ENCODE assay signal across 9 mouse cellular contexts in the genomic region with DNA sequence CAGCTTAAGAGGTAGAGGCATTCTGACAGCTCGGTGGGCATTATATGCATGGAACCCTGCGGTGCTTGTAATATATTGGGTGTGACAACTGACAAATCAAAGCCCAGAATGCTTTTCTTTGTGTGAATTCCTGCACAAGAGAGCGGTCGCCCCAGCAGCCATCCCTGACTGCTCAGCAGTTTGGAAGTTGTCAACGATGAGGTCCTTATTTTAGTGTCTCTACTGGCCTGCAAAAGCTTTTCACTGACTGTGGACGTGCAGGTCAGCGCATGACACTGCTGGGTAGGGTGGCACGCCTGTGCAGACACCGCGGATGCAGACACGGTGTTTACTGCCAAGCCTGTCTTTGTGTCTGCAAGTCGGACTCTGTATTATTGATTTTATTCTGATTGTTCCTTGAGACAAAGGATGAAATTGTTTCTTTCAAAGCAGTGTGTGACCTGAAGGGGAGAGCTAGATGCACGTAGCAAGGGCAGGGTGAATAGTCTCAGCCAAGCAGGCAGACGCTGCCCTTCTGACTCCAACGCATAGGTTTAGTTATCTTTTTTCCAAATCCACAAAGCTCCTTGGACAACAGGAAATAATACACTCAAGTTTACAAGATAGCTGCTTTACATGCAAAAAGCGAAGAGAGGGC.
DNase-seq lines count a peak whose midpoint lies in the region; ATAC-seq lines count a peak whose summit lies in the region.
"Had no signal": no experiment of that assay in that cellular context is flagged by ENCODE, and none has a peak within 500 bp of the region (broad histone marks: within the 10 kb centered on the region; RNA-seq: fewer than 3 reads in every experiment).

No protein-coding gene starts in this region.

- no peak overlapping the region for H3K9ac ChIP-seq in heart, embryonic 12.5 days
- no peak overlapping the region; the same call in 1 of the 2 replicates for H3K9ac ChIP-seq in embryonic facial prominence, embryonic 11.5 days (replicated peaks; ENCODE audit: low read length)
- peak overlapping the region; percentile 7; the same call in 1 of the 2 replicates for H3K9ac ChIP-seq in midbrain, embryonic 12.5 days (replicated peaks)

- ATAC-seq in heart, embryonic 12.5 days (ENCODE audit: insufficient number of reproducible peaks, low FRiP score), result no peak
- ATAC-seq in embryonic facial prominence, embryonic 11.5 days (replicated peaks; ENCODE audit: insufficient number of reproducible peaks, low FRiP score, low TSS enrichment, low read depth), result peak; percentile 46; the same call in 1 of the 2 replicates
- peak; percentile 79 for ATAC-seq in midbrain, embryonic 12.5 days (ENCODE audit: low FRiP score, low read depth)
- ATAC-seq in megakaryocyte-erythroid progenitor cell, adult 5-6 weeks (replicated peaks; ENCODE audit: low FRiP score, low TSS enrichment, poor library complexity, severe bottlenecking), result no peak

- H3K36me3 ChIP-seq in heart, embryonic 12.5 days, result no peaks in the 10 kb centered on the region
- H3K36me3 ChIP-seq in embryonic facial prominence, embryonic 11.5 days (replicated peaks; ENCODE audit: control insufficient read depth, insufficient read depth, low read depth, low read length), result no peaks in the 10 kb centered on the region
- H3K36me3 ChIP-seq in limb, embryonic 10.5 days, result no peaks in the 10 kb centered on the region
- no peaks in the 10 kb centered on the region for H3K36me3 ChIP-seq in midbrain, embryonic 12.5 days

- WGBS in heart, embryonic 12.5 days, result 44% methylated on average over 16 of the region's 16 CpGs
- whole genome bisulfite sequencing in embryonic facial prominence, embryonic 11.5 days, result 37% methylated on average over 16 of the region's 16 CpGs
- WGBS in limb, embryonic 10.5 days, result 41% methylated on average over 16 of the region's 16 CpGs
- 14% methylated on average over 16 of the region's 16 CpGs for WGBS in midbrain, embryonic 12.5 days

- no peaks in the 10 kb centered on the region for H3K27me3 ChIP-seq in heart, embryonic 12.5 days (replicated peaks)
- H3K27me3 ChIP-seq in embryonic facial prominence, embryonic 11.5 days (ENCODE audit: control insufficient read depth, insufficient read depth, low read length), result no peaks in the 10 kb centered on the region
- H3K27me3 ChIP-seq in limb, embryonic 10.5 days (ENCODE audit: low read depth, poor library complexity, severe bottlenecking), result no peaks in the 10 kb centered on the region
- H3K27me3 ChIP-seq in midbrain, embryonic 12.5 days, result no peaks in the 10 kb centered on the region
- H3K27me3 ChIP-seq: CH12.LX had no signal

- H3K4me3 ChIP-seq in heart, embryonic 12.5 days, result peak overlapping the region; percentile 38
- peak overlapping the region; percentile 8; the same call in 1 of the 2 replicates for H3K4me3 ChIP-seq in embryonic facial prominence, embryonic 11.5 days (ENCODE audit: low read depth, low read length)
- peak overlapping the region; percentile 45 for H3K4me3 ChIP-seq in limb, embryonic 10.5 days
- H3K4me3 ChIP-seq in midbrain, embryonic 12.5 days, result peak overlapping the region; percentile 34

- H3K9me3 ChIP-seq in heart, embryonic 12.5 days (replicated peaks), result no peaks in the 10 kb centered on the region
- H3K9me3 ChIP-seq in embryonic facial prominence, embryonic 11.5 days (replicated peaks; ENCODE audit: control insufficient read depth, low read length), result no peaks in the 10 kb centered on the region
- no peaks in the 10 kb centered on the region for H3K9me3 ChIP-seq in limb, embryonic 10.5 days (replicated peaks)
- no peaks in the 10 kb centered on the region for H3K9me3 ChIP-seq in midbrain, embryonic 12.5 days

- DNase-seq in heart, adult 9 months (ENCODE audit: low spot score in 2 of 2), result no peak
- no peak for DNase-seq in embryonic facial prominence, embryonic 11.5 days (ENCODE audit: low spot score)
- no peak for DNase-seq in limb, embryonic 10.5 days (ENCODE audit: low spot score)
- DNase-seq in thymus, postnatal 0 days (ENCODE audit: low spot score), result no peak
- no peak for DNase-seq in right cerebral cortex, postnatal 14 days

- peaks cover 14% of the 10 kb centered on the region for H3K4me1 ChIP-seq in heart, embryonic 12.5 days (replicated peaks)
- no peaks in the 10 kb centered on the region for H3K4me1 ChIP-seq in embryonic facial prominence, embryonic 11.5 days (ENCODE audit: control insufficient read depth, insufficient read depth, low read length)
- H3K4me1 ChIP-seq in limb, embryonic 10.5 days, result peaks cover 16% of the 10 kb centered on the region
- peaks cover 26% of the 10 kb centered on the region for H3K4me1 ChIP-seq in midbrain, embryonic 12.5 days

- H3K4me2 ChIP-seq in heart, embryonic 12.5 days, result peak overlapping the region; percentile 70
- peak overlapping the region; percentile 55 for H3K4me2 ChIP-seq in embryonic facial prominence, embryonic 11.5 days (ENCODE audit: low read depth, low read length)
- peak overlapping the region; percentile 65 for H3K4me2 ChIP-seq in midbrain, embryonic 12.5 days (replicated peaks)

- H3K27ac ChIP-seq in heart, embryonic 12.5 days (ENCODE audit: poor library complexity, severe bottlenecking), result no peak overlapping the region
- no peak overlapping the region for H3K27ac ChIP-seq in embryonic facial prominence, embryonic 11.5 days (replicated peaks; ENCODE audit: low read depth, low read length)
- H3K27ac ChIP-seq in limb, embryonic 10.5 days, result peak overlapping the region; percentile 74
- H3K27ac ChIP-seq in midbrain, embryonic 12.5 days (replicated peaks), result peak overlapping the region; percentile 80

Comparison
In these comparisons a context has a peak if more than half of its experiments do, and no peak if none do; other contexts are left out.
1. ATAC-seq: peak in embryonic facial prominence, embryonic 11.5 days (single experiment) and midbrain, embryonic 12.5 days (single experiment); none in heart, embryonic 12.5 days (single experiment) and megakaryocyte-erythroid progenitor cell, adult 5-6 weeks (single experiment).
2. H3K27ac ChIP-seq: peak in limb, embryonic 10.5 days (single experiment) and midbrain, embryonic 12.5 days (single experiment); none in heart, embryonic 12.5 days (single experiment) and embryonic facial prominence, embryonic 11.5 days (single experiment).
3. Peak in every context shown above with its lines, with median percentiles within 50 percentile points of each other: H3K4me2 ChIP-seq and H3K4me3 ChIP-seq.